In genomic region chr1:130245563-130245962, GRCm38 (mm10) we compare ENCODE assay signal across 26 mouse cellular contexts.
"Had no signal": no experiment of that assay in that cellular context is flagged by ENCODE, and none has a peak within 500 bp of the region (broad histone marks: within the 10 kb centered on the region; RNA-seq: fewer than 3 reads in every experiment).

No protein-coding gene starts in this region.

- H3K9ac ChIP-seq: heart, embryonic 12.5 days; hindbrain, embryonic 12.5 days; hindbrain, embryonic 14.5 days; intestine, embryonic 15.5 days; limb, embryonic 12.5 days; liver, embryonic 13.5 days; liver, embryonic 15.5 days had no signal

- H3K9me3 ChIP-seq: intestine, embryonic 15.5 days; limb, embryonic 10.5 days; liver, embryonic 13.5 days; liver, embryonic 15.5 days had no signal

- H3K27ac ChIP-seq: gastrocnemius, adult 2 months; heart, adult 2 months; hindbrain, embryonic 10.5 days; hindbrain, embryonic 12.5 days; hindbrain, embryonic 14.5 days; intestine, embryonic 15.5 days; limb, embryonic 10.5 days; limb, embryonic 12.5 days; liver, embryonic 13.5 days; liver, embryonic 15.5 days had no signal

- ATAC-seq: hindbrain, embryonic 16.5 days; inflammation-experienced regulatory T-cells, adult 6 months; intestine, embryonic 15.5 days; intestine, postnatal 0 days had no signal

- H3K4me1 ChIP-seq: heart, embryonic 12.5 days; hindbrain, embryonic 10.5 days; hindbrain, embryonic 12.5 days; intestine, embryonic 15.5 days; limb, embryonic 10.5 days; limb, embryonic 12.5 days; liver, embryonic 13.5 days; liver, embryonic 15.5 days had no signal

- H3K36me3 ChIP-seq: heart, embryonic 12.5 days; hindbrain, embryonic 10.5 days; hindbrain, embryonic 12.5 days; intestine, embryonic 15.5 days; limb, embryonic 10.5 days; limb, embryonic 12.5 days; liver, embryonic 13.5 days; liver, embryonic 15.5 days had no signal

- H3K4me3 ChIP-seq: gastrocnemius, adult 2 months; heart, adult 2 months; heart, embryonic 12.5 days; hindbrain, embryonic 10.5 days; hindbrain, embryonic 12.5 days; intestine, embryonic 15.5 days; limb, embryonic 10.5 days; limb, embryonic 12.5 days; liver, embryonic 13.5 days; liver, embryonic 15.5 days had no signal

- DNase-seq: gastrocnemius, adult 2 months; gastrocnemius, postnatal 10 days; gastrocnemius, postnatal 25 days; heart, adult 2 months; heart, postnatal 10 days; heart, postnatal 4 days; kidney, adult 18-20 months; kidney, adult 8-10 months; kidney, postnatal 10 days; kidney, postnatal 25 days; layer of hippocampus, adult 9-11 months; layer of hippocampus, postnatal 36 days; liver; liver, embryonic 13.5 days had no signal

- H3K4me2 ChIP-seq: heart, embryonic 12.5 days; hindbrain, embryonic 12.5 days; hindbrain, embryonic 14.5 days; intestine, embryonic 15.5 days; limb, embryonic 12.5 days; liver, embryonic 11.5 days; liver, embryonic 13.5 days; liver, embryonic 15.5 days had no signal

- H3K27me3 ChIP-seq: heart, embryonic 12.5 days; hindbrain, embryonic 12.5 days; intestine, embryonic 15.5 days; limb, embryonic 12.5 days; liver, embryonic 13.5 days; liver, embryonic 15.5 days had no signal
